Mouse (Mus musculus): ENCODE measurements around the gene Nudt3. TPM values are rescaled to one million over a fixed set of nuclear protein-coding genes. Genes with fewer than 3 reads are reported as not detected.
A peak's percentile ranks its signal among the peaks of the same experiment; 100 is the strongest.

Gene Nudt3
- polyA plus RNA-seq, 1 experiment = 86.3 TPM

DNA sequence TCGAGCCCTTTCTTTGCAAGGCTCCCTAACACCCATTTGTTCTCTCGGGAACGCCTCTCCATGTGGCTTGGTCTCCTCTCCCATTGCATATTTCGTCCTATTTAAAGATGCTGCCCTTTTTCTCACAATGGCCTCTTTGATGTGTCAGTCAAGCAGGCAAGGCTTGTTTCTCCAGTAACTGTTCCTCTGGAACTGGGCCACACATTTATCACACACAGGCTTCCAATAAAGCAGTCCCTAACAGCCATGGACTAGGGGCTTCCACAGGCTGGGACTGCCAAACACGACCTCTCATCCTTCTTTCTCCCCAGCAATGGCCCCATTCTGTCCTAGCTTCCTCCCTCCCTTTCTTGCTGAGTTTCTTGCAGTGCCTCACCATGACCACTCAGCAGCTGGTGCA, 3.4 kb upstream of the Nudt3 start:
- no peak for DNase-seq
- peaks cover 8% of the 10 kb centered on the region for H3K4me1 ChIP-seq (replicated peaks; ENCODE audit: control insufficient read depth, insufficient read depth, low read length)
- no peaks in the 10 kb centered on the region for H3K27me3 ChIP-seq (ENCODE audit: control insufficient read depth, insufficient read depth, low read length)
- 81% methylated on average over 5 of the region's 5 CpGs for whole genome bisulfite sequencing
- TF ChIP-seq CTCF (IDR thresholded peaks at IDR 0.05; ENCODE audit: borderline replicate concordance, control insufficient read depth, extremely low read depth, insufficient read depth, low read length, poor library complexity) (no peak), POLR2A (IDR thresholded peaks at IDR 0.05; ENCODE audit: control insufficient read depth, extremely low read depth, insufficient read depth, low read length, poor library complexity) (no peak)
- H3K36me3 ChIP-seq (ENCODE audit: control insufficient read depth, insufficient read depth, low read length) = peaks cover 21% of the 10 kb centered on the region
- no peak overlapping the region for H3K27ac ChIP-seq (ENCODE audit: control insufficient read depth, insufficient read depth, low read length)
- H3K4me3 ChIP-seq (ENCODE audit: control insufficient read depth, insufficient read depth, low read length) = no peak overlapping the region

DNA sequence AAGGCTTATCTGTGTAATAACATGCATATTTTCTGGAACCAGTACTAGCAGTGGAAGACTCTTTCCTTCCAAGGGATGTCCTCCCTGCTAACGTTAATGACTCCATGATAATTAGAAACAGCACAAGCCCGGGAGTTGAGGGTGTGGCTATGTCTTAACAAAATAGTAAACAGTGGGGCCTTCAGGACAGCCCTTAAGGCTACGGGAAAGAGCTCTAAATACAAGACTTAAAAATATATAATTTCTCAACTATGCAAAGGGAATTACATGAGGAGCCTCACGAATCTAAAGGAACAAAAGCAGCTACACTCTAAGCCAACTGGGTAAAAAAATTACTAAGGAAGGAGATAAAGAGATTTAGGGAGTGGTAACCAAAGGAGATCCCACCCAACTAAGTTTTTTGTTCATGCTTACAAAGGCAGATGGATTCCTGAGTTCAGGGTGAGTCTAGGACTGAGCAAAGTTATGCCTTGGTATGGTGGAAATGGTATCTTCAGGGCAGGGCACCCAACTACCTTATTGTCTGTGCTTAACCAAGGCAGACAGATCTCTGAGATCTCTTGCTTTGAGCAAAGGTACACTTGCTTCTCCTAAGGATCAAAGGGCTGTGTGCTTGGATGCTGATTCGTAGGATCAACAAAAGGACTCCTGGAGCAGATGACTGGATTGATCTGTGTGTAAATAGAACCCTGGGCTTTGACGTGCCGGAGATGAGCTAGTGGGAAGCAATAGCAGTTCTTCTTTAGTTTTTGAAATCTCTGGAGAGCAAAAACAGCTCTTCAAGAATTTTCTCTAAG, 2.4 kb upstream of the Nudt3 start:
- no peak overlapping the region for H3K27ac ChIP-seq (ENCODE audit: control insufficient read depth, insufficient read depth, low read length)

DNA sequence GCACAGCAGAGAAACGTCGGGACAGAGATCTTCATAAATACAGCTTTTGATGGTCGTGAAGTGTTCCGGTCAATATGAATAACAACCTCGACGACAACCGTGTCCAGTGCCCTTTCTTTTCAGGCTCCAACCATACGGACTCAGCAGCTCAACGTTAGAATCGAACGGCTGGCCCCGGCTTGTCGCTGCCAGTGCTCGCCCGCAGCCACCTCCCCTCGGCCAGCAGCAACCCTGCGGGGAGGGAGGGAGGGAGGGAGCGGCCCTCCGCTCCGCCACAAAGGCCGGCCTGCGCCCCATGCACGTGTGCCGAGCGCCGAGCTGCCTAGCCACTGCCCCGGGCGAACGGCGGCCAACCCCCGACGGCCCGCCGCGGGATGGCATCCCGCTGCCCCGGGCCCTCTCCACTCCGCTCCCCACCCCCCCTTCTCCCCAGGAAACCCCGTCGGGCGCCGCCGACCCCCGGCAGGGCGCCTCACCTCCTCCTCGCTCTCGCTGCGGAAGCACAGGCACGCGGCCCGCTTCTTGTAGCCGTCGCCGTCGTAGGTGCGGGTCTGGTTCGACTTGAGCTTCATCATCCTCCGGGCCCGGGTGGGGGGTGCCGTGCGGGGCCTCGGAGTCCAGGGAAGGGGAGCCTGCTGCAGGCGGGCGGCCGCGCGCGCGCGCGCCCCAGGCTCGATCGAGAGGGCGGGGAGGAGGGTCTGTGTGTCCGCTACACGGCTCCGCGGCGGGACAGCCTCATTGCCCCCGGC, 510 bp downstream of the Nudt3 start:
- Histone ChIP-seq H3K4me3 (ENCODE audit: control insufficient read depth, insufficient read depth, low read length) (peak overlapping the region; percentile 75), H3K27me3 (ENCODE audit: control insufficient read depth, insufficient read depth, low read length) (no peaks in the 10 kb centered on the region), H3K27ac (ENCODE audit: control insufficient read depth, insufficient read depth, low read length) (no peak overlapping the region), H3K4me1 (replicated peaks; ENCODE audit: control insufficient read depth, insufficient read depth, low read length) (peaks cover 12% of the 10 kb centered on the region), H3K36me3 (ENCODE audit: control insufficient read depth, insufficient read depth, low read length) (no peaks in the 10 kb centered on the region)
- WGBS = under 1% methylated on average over 80 of the region's 80 CpGs
- no peak for TF ChIP-seq CTCF (IDR thresholded peaks at IDR 0.05; ENCODE audit: borderline replicate concordance, control insufficient read depth, extremely low read depth, insufficient read depth, low read length, poor library complexity)
- no peak for TF ChIP-seq POLR2A (IDR thresholded peaks at IDR 0.05; ENCODE audit: control insufficient read depth, extremely low read depth, insufficient read depth, low read length, poor library complexity)
- peak; percentile 63 for DNase-seq

More for the DNA sequence above, 2.4 kb upstream of the Nudt3 start:
- Histone ChIP-seq H3K27me3 (ENCODE audit: control insufficient read depth, insufficient read depth, low read length) (no peaks in the 10 kb centered on the region), H3K36me3 (ENCODE audit: control insufficient read depth, insufficient read depth, low read length) (peaks cover 11% of the 10 kb centered on the region), H3K4me1 (replicated peaks; ENCODE audit: control insufficient read depth, insufficient read depth, low read length) (peaks cover 12% of the 10 kb centered on the region), H3K4me3 (ENCODE audit: control insufficient read depth, insufficient read depth, low read length) (no peak overlapping the region)
- TF ChIP-seq CTCF (IDR thresholded peaks at IDR 0.05; ENCODE audit: borderline replicate concordance, control insufficient read depth, extremely low read depth, insufficient read depth, low read length, poor library complexity) = no peak
- no peak for TF ChIP-seq POLR2A (IDR thresholded peaks at IDR 0.05; ENCODE audit: control insufficient read depth, extremely low read depth, insufficient read depth, low read length, poor library complexity)
- no peak for DNase-seq
- WGBS = 92% methylated on average over 7 of the region's 7 CpGs

DNA sequence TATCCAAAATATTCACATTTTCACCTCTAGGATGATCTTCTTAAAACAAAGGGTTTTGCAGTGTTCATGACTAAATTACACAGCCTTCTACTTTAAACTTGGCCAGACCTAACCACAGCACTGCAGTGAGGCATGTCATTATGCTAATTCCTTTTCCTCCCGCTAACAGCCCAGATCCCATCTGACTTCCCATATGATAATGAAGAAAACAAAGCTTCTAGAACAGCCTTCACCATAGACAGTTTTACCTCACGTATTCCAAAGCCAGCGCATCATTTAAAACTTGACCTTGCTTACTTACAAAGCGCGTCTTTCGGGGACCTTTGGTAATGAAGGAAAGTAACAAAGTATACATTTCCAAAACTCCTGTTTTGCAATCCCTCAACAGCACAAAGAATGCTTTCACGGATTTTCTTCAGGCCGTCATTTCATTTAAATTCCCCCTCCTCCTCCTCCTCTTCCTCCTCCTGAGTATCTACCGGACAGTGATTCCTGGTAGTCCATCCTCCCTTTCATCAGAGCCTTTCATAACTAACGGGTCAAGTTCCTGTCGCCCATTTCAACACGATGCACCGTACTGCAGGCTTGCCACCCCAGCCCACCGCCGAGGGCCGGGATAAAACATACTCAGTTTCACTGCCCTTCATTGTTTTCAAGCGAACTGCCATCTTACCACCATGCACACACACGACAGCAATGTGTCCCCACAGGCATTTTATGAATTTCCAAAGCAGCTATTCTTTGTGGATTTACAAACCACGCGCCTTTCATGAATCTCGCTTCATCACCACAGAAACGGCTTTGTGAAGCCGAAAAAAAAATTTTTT, 1.4 kb downstream of the Nudt3 start:
- Histone ChIP-seq H3K27ac (ENCODE audit: control insufficient read depth, insufficient read depth, low read length) (no peak overlapping the region), H3K4me1 (replicated peaks; ENCODE audit: control insufficient read depth, insufficient read depth, low read length) (peaks cover 12% of the 10 kb centered on the region), H3K36me3 (ENCODE audit: control insufficient read depth, insufficient read depth, low read length) (no peaks in the 10 kb centered on the region), H3K27me3 (ENCODE audit: control insufficient read depth, insufficient read depth, low read length) (no peaks in the 10 kb centered on the region), H3K4me3 (ENCODE audit: control insufficient read depth, insufficient read depth, low read length) (peak overlapping the region; percentile 37)
- no peak for DNase-seq
- WGBS = 1% methylated on average over 23 of the region's 23 CpGs
- TF ChIP-seq CTCF (IDR thresholded peaks at IDR 0.05; ENCODE audit: borderline replicate concordance, control insufficient read depth, extremely low read depth, insufficient read depth, low read length, poor library complexity) = no peak
- TF ChIP-seq POLR2A (IDR thresholded peaks at IDR 0.05; ENCODE audit: control insufficient read depth, extremely low read depth, insufficient read depth, low read length, poor library complexity) = no peak

DNA sequence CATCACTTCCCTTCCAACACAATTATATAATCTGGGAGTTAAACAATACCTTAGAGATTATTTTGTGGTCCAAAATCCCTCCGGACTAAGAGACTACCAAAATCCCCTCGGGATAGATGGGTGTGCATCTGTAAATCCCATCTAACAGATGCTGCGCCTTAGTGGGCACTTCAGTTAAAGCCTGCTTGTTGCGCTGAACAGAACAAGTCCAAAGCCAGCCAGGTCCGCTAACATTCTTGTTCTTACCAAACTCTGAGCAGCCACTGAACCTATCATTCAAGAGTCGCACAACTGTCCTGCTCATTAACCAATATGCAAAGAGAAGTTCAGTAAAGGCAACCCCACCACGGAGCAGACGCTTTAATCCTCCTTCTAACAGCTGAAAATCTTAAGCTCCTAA, 2.1 kb downstream of the Nudt3 start:
- Histone ChIP-seq H3K27me3 (ENCODE audit: control insufficient read depth, insufficient read depth, low read length) (no peaks in the 10 kb centered on the region), H3K27ac (ENCODE audit: control insufficient read depth, insufficient read depth, low read length) (no peak overlapping the region), H3K4me3 (ENCODE audit: control insufficient read depth, insufficient read depth, low read length) (no peak overlapping the region), H3K4me1 (replicated peaks; ENCODE audit: control insufficient read depth, insufficient read depth, low read length) (peaks cover 12% of the 10 kb centered on the region), H3K36me3 (ENCODE audit: control insufficient read depth, insufficient read depth, low read length) (no peaks in the 10 kb centered on the region)
- DNase-seq = no peak
- TF ChIP-seq POLR2A (IDR thresholded peaks at IDR 0.05; ENCODE audit: control insufficient read depth, extremely low read depth, insufficient read depth, low read length, poor library complexity) = no peak
- TF ChIP-seq CTCF (IDR thresholded peaks at IDR 0.05; ENCODE audit: borderline replicate concordance, control insufficient read depth, extremely low read depth, insufficient read depth, low read length, poor library complexity) = no peak
- WGBS = 63% methylated on average over 8 of the region's 8 CpGs

DNA sequence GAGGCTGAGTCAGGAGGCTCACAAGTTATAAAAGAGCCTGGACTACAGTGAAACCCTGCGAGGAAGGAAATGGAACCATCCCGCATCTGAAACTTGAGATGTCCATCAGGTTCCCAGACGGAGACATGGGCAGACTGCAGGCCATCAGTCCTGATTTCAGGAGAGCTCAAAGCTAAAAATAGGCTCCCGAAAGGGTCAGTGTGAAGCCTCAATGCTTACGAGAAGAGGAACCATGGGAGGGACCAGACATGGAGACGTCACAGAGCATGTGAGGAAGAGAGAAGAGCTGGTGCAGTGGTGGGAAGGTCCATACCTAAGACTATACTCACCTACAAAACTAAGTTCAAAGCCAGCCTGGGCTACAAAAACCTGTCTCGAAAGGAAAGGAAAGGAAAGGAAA, 7.9 kb downstream of the Nudt3 start:
- H3K4me1 ChIP-seq (replicated peaks; ENCODE audit: control insufficient read depth, insufficient read depth, low read length) = peaks cover 15% of the 10 kb centered on the region
- DNase-seq = no peak
- no peak for TF ChIP-seq POLR2A (IDR thresholded peaks at IDR 0.05; ENCODE audit: control insufficient read depth, extremely low read depth, insufficient read depth, low read length, poor library complexity)
- TF ChIP-seq CTCF (IDR thresholded peaks at IDR 0.05; ENCODE audit: borderline replicate concordance, control insufficient read depth, extremely low read depth, insufficient read depth, low read length, poor library complexity) = no peak
- H3K36me3 ChIP-seq (ENCODE audit: control insufficient read depth, insufficient read depth, low read length) = no peaks in the 10 kb centered on the region
- no peaks in the 10 kb centered on the region for H3K27me3 ChIP-seq (ENCODE audit: control insufficient read depth, insufficient read depth, low read length)
- 94% methylated on average over 7 of the region's 7 CpGs for WGBS
- H3K4me3 ChIP-seq (ENCODE audit: control insufficient read depth, insufficient read depth, low read length) = no peak overlapping the region
- H3K27ac ChIP-seq (ENCODE audit: control insufficient read depth, insufficient read depth, low read length) = no peak overlapping the region
